Mouse (Mus musculus) A20 (cell line): ENCODE results near the gene Cnnm1.

Experiments
- DNase-seq: peaks from one replicate; pipeline ENCODE4 v3.0.0-alpha.2; 2011; ENCODE audit warnings: low read depth, low spot score

Gene Cnnm1

GRCm38 (mm10) chr19:43511621-43512620, 71.7 kb downstream of the Cnnm1 start:
- DNase-seq: no peak

GRCm38 (mm10) chr19:43513874-43514273, 73.6 kb downstream of the Cnnm1 start:
- DNase-seq: no peak

GRCm38 (mm10) chr19:43515668-43516396, 75.6 kb downstream of the Cnnm1 start:
- DNase-seq: no peak

- DNase-seq: no peak
Observed at GRCm38 (mm10) chr19:43516397-43517035, 76.3 kb downstream of the Cnnm1 start.

- no peak for DNase-seq
Observed at GRCm38 (mm10) chr19:43517320-43517719, 77.1 kb downstream of the Cnnm1 start.

GRCm38 (mm10) chr19:43517808-43518207, 77.6 kb downstream of the Cnnm1 start:
- no peak for DNase-seq

- DNase-seq: no peak
Observed at GRCm38 (mm10) chr19:43518261-43518660, 78.0 kb downstream of the Cnnm1 start.

GRCm38 (mm10) chr19:43519226-43519625, 79.0 kb downstream of the Cnnm1 start:
- no peak for DNase-seq

- DNase-seq: no peak
Observed at GRCm38 (mm10) chr19:43520402-43520801, 80.2 kb downstream of the Cnnm1 start.

- DNase-seq: no peak
Observed at GRCm38 (mm10) chr19:43521362-43521761, 81.1 kb downstream of the Cnnm1 start.

- no peak for DNase-seq
Observed at GRCm38 (mm10) chr19:43521996-43522395, 81.8 kb downstream of the Cnnm1 start.

- peak; percentile 90 for DNase-seq
Observed at GRCm38 (mm10) chr19:43523551-43523950, 83.3 kb downstream of the Cnnm1 start.

- DNase-seq: peak; percentile 97
Observed at GRCm38 (mm10) chr19:43524187-43525103, 84.2 kb downstream of the Cnnm1 start, which contains the start of gene Got1. Gene Got1 (minus strand): TSS chr19:43524605.

GRCm38 (mm10) chr19:43525104-43525482, 84.9 kb downstream of the Cnnm1 start:
- DNase-seq: no peak

- DNase-seq: no peak
Observed at GRCm38 (mm10) chr19:43525566-43525965, 85.3 kb downstream of the Cnnm1 start.

- no peak for DNase-seq
Observed at GRCm38 (mm10) chr19:43526025-43526424, 85.8 kb downstream of the Cnnm1 start.

GRCm38 (mm10) chr19:43527131-43527530, 86.9 kb downstream of the Cnnm1 start:
- DNase-seq: peak; percentile 31

- no peak for DNase-seq
Observed at GRCm38 (mm10) chr19:43528056-43528587, 87.9 kb downstream of the Cnnm1 start.

- DNase-seq: peak; percentile 93
Observed at GRCm38 (mm10) chr19:43530197-43530770, 90.0 kb downstream of the Cnnm1 start.

- no peak for DNase-seq
Observed at GRCm38 (mm10) chr19:43530921-43531320, 90.7 kb downstream of the Cnnm1 start.
